ENCODE assay signal across 8 mouse cellular contexts in the genomic region with DNA sequence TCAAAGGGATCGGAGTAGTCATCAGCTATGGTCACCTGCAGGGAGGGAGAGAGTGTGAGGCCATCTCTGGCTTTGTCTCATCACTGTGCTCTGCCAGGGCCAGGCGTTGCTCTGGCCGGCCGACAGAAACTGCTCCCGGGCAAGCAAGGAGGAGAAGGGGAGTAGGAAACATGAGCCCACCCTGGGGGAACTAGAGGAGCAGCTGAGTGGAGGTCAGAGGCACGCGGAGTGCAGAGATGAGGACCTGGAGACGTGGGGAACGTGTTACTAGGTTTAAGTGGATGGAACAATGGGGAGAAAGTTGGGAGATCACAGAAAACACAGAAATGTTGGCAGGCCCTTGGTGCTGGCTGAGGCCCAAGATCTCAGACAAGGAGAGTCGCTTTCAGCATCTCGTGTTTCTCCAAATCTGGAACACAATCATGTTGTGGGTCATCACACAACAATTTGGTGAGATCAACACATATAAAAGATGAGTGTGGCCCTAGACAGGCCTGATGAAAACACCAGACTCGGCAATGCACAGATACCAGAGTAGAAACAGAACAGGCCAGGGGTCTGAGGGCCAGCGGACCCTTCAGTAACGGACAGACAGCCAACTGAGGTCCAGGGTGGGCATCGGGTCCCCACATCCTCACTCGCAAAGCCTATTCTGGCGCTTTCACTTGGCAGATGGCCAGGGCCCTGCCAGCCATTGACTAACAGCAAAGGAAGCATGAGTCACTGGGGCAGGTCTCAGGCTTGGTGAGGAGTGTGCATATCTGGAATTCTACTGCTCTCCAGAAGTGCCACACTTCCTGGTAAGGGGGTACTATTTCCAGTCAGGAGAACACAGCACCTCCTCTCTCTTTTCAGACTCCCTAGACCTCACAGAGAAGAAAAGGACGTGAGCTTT. TPM values are rescaled to one million over a fixed set of nuclear protein-coding genes. Genes with fewer than 3 reads are reported as not detected.
DNase-seq lines count a peak whose midpoint lies in the region; ATAC-seq and TF ChIP-seq lines count a peak whose summit lies in the region.

No protein-coding gene starts in this region.

- H3K4me3 ChIP-seq in E14TG2a.4 (replicated peaks; ENCODE audit: low read length), result peak overlapping the region; percentile 58
- peak overlapping the region; percentile 4; the same call in 1 of the 2 replicates for H3K4me3 ChIP-seq in heart, embryonic 16.5 days (ENCODE audit: low read length)
- no peak overlapping the region for H3K4me3 ChIP-seq in stomach, embryonic 15.5 days (replicated peaks)

- no peak for TF ChIP-seq CTCF in E14TG2a.4 (conservative IDR thresholded peaks at IDR 0.05; ENCODE audit: low read length)

- WGBS in heart, embryonic 16.5 days, result 22% methylated on average over 18 of the region's 18 CpGs
- WGBS in stomach, embryonic 15.5 days, result 32% methylated on average over 18 of the region's 18 CpGs

- H3K9me3 ChIP-seq in E14TG2a.4 (ENCODE audit: low read length), result no peaks in the 10 kb centered on the region
- H3K9me3 ChIP-seq in heart, embryonic 16.5 days (replicated peaks; ENCODE audit: control insufficient read depth, low read length), result no peaks in the 10 kb centered on the region
- H3K9me3 ChIP-seq in stomach, embryonic 15.5 days, result no peaks in the 10 kb centered on the region

- DNase-seq in adrenal gland, postnatal 25 days, result peak; percentile 86
- peak; percentile 78 for DNase-seq in fibroblast of lung, adult 2 months (ENCODE audit: low read depth)
- DNase-seq in kidney, postnatal 25 days, result peak; percentile 88 to 92
- DNase-seq in thymus, postnatal 0 days (ENCODE audit: low spot score), result no peak

- H3K36me3 ChIP-seq in E14TG2a.4 (ENCODE audit: insufficient read depth, low read length), result peaks cover 39% of the 10 kb centered on the region
- peaks cover 8% of the 10 kb centered on the region; the same call in 1 of the 2 replicates for H3K36me3 ChIP-seq in heart, embryonic 16.5 days (ENCODE audit: control insufficient read depth, insufficient read depth)
- no peaks in the 10 kb centered on the region for H3K36me3 ChIP-seq in stomach, embryonic 15.5 days

- peak; percentile 71 for ATAC-seq in heart, embryonic 16.5 days (replicated peaks; ENCODE audit: extremely low read depth, insufficient read depth, low FRiP score)
- peak; percentile 51 for ATAC-seq in megakaryocyte, adult 5-6 weeks (ENCODE audit: poor library complexity, severe bottlenecking)
- ATAC-seq in stomach, embryonic 15.5 days (ENCODE audit: insufficient read depth, low FRiP score, low read depth), result peak; percentile 70

- peak overlapping the region; percentile 96 for H3K27ac ChIP-seq in heart, embryonic 16.5 days (ENCODE audit: low read length)
- H3K27ac ChIP-seq in stomach, embryonic 15.5 days, result peak overlapping the region; percentile 82

- peaks cover 7% of the 10 kb centered on the region; the same call in 1 of the 2 replicates for H3K27me3 ChIP-seq in E14TG2a.4 (ENCODE audit: insufficient read depth, low read length)
- H3K27me3 ChIP-seq in heart, embryonic 16.5 days (ENCODE audit: control insufficient read depth, insufficient read depth, low read length), result no peaks in the 10 kb centered on the region
- H3K27me3 ChIP-seq in stomach, embryonic 15.5 days (replicated peaks), result no peaks in the 10 kb centered on the region

- H3K4me1 ChIP-seq in E14TG2a.4 (replicated peaks; ENCODE audit: low read depth, low read length), result peaks cover 79% of the 10 kb centered on the region
- peaks cover 88% of the 10 kb centered on the region for H3K4me1 ChIP-seq in heart, embryonic 16.5 days (ENCODE audit: control insufficient read depth, insufficient read depth, low read length)
- peaks cover 74% of the 10 kb centered on the region for H3K4me1 ChIP-seq in stomach, embryonic 15.5 days

- peak overlapping the region; percentile 62 for H3K9ac ChIP-seq in heart, embryonic 16.5 days (ENCODE audit: low read length)
- H3K9ac ChIP-seq in stomach, embryonic 15.5 days, result no peak overlapping the region

- H3K4me2 ChIP-seq in heart, embryonic 16.5 days (ENCODE audit: low read depth, low read length), result peak overlapping the region; percentile 52
- H3K4me2 ChIP-seq in stomach, embryonic 15.5 days, result peak overlapping the region; percentile 33

RNA-seq across cellular contexts. Expression of a gene that starts 42.9 kb away (rescaled TPM):
- total RNA-seq in adrenal gland, postnatal 25 days (2021), result 88.4 and 94.4 TPM in 2 replicates
- polyA plus RNA-seq in heart, embryonic 16.5 days (2015; fragmentation: Nextera tagmentation; extraction: Ambion mirVana), result 7.6 and 9.2 TPM in 2 replicates
- total RNA-seq in megakaryocyte, adult 5-6 weeks (2015), result 3.7 and 3.9 TPM in 2 replicates
- 1.8 and 3.3 TPM in 2 replicates for total RNA-seq in megakaryocyte, adult 5-6 weeks (2017)
- polyA plus RNA-seq in stomach, embryonic 15.5 days (2015; fragmentation: Nextera tagmentation; extraction: Ambion mirVana), result 5.4 and 5.8 TPM in 2 replicates
- 3.9 and 4.7 TPM in 2 replicates for polyA plus RNA-seq in thymus, postnatal 0 days (2015; fragmentation: Nextera tagmentation; extraction: Ambion mirVana)
